Mouse (Mus musculus): Measurements from ENCODE around the gene Mars. TPM values are rescaled to one million over a fixed set of nuclear protein-coding genes. Genes with fewer than 3 reads are reported as not detected.

The Mars gene
- total and polyA plus RNA-seq, 3 experiments: 147 to 195 TPM; not detected in 1

- Histone ChIP-seq H3K79me2 (ENCODE audit: control insufficient read depth, insufficient read depth, low read length, poor library complexity) (no peaks in the 10 kb centered on the region; the same call in 1 of the 2 replicates), H3K9ac (ENCODE audit: control insufficient read depth, low read depth, low read length, poor library complexity, severe bottlenecking) (peak overlapping the region; percentile 57), H3K9me3 (replicated peaks; ENCODE audit: insufficient read depth, low read length) (no peaks in the 10 kb centered on the region), H3K27me3 (ENCODE audit: control insufficient read depth in 1 of 2, insufficient read depth in 2 of 2, low read length in 2 of 2) (no peaks in the 10 kb centered on the region), H3K27ac (ENCODE audit: control insufficient read depth, low read depth, low read length) (no peak overlapping the region), H3K4me3 (ENCODE audit: control insufficient read depth in 1 of 2, insufficient read depth in 1 of 2, low read depth in 2 of 2, low read length in 2 of 2) (peak overlapping the region; percentile 38 to 55; a peak in 3 of 4 replicates), H3K4me1 (ENCODE audit: control insufficient read depth in 1 of 2, insufficient read depth in 2 of 2, low read length in 2 of 2) (0 out of 4 replicates have a peak, but pooled peaks cover 0 to 3% of the 10 kb centered on the region in 2 experiments), H3K36me3 (ENCODE audit: control insufficient read depth in 1 of 2, insufficient read depth in 2 of 2, low read length in 2 of 2) (peaks cover 0 to 2% of the 10 kb centered on the region in 2 experiments; a peak in 1 of 4 replicates)
- no peak for DNase-seq (ENCODE audit: low read depth, low spot score)
- TF ChIP-seq TCF12 (IDR thresholded peaks at IDR 0.05; ENCODE audit: low read depth, low read length) (no peak), ZMIZ1 (IDR thresholded peaks at IDR 0.05; ENCODE audit: low read depth, low read length) (no peak), NELFE (IDR thresholded peaks at IDR 0.05; ENCODE audit: low read depth, low read length) (no peak), USF2 (IDR thresholded peaks at IDR 0.05; ENCODE audit: borderline replicate concordance in 1 of 2, insufficient read depth in 1 of 2, low read depth in 1 of 2, low read length in 2 of 2) (no peak), MAX (IDR thresholded peaks at IDR 0.05; ENCODE audit: low read length) (no peak), RCOR1 (IDR thresholded peaks at IDR 0.05; ENCODE audit: low read depth, low read length) (no peak), SIN3A (IDR thresholded peaks at IDR 0.05; ENCODE audit: low read length) (no peak)
These were observed 29.7 kb upstream of the Mars start for GRCm38 (mm10) chr10:127341360-127341690.

GRCm38 (mm10) chr10:127340577-127341359 lies 29.2 kb upstream of the Mars start:
- Histone ChIP-seq H3K27me3 (ENCODE audit: control insufficient read depth in 1 of 2, insufficient read depth in 2 of 2, low read length in 2 of 2) (no peaks in the 10 kb centered on the region), H3K36me3 (ENCODE audit: control insufficient read depth in 1 of 2, insufficient read depth in 2 of 2, low read length in 2 of 2) (peaks cover 0 to 2% of the 10 kb centered on the region in 2 experiments; a peak in 1 of 4 replicates), H3K4me1 (ENCODE audit: control insufficient read depth in 1 of 2, insufficient read depth in 2 of 2, low read length in 2 of 2) (0 out of 4 replicates have a peak, but pooled peaks cover 0 to 3% of the 10 kb centered on the region in 2 experiments), H3K79me2 (ENCODE audit: control insufficient read depth, insufficient read depth, low read length, poor library complexity) (no peaks in the 10 kb centered on the region; the same call in 1 of the 2 replicates), H3K4me3 (ENCODE audit: control insufficient read depth in 1 of 2, insufficient read depth in 1 of 2, low read depth in 2 of 2, low read length in 2 of 2) (peak overlapping the region; percentile 38 to 95), H3K9ac (ENCODE audit: control insufficient read depth, low read depth, low read length, poor library complexity, severe bottlenecking) (peak overlapping the region; percentile 50), H3K9me3 (replicated peaks; ENCODE audit: insufficient read depth, low read length) (no peaks in the 10 kb centered on the region), H3K27ac (ENCODE audit: control insufficient read depth, low read depth, low read length) (no peak overlapping the region)
- no peak for TF ChIP-seq POLR2AphosphoS5 (IDR thresholded peaks at IDR 0.05; ENCODE audit: borderline replicate concordance, low read depth, low read length)
- no peak for TF ChIP-seq POLR2AphosphoS2 (IDR thresholded peaks at IDR 0.05; ENCODE audit: low read length)
- no peak for TF ChIP-seq USF2 (IDR thresholded peaks at IDR 0.05; ENCODE audit: borderline replicate concordance in 1 of 2, insufficient read depth in 1 of 2, low read depth in 1 of 2, low read length in 2 of 2)
- TF ChIP-seq USF1 (IDR thresholded peaks at IDR 0.05; ENCODE audit: low read depth, low read length): no peak
- TF ChIP-seq MYC (IDR thresholded peaks at IDR 0.05; ENCODE audit: low read depth, low read length): no peak
- TF ChIP-seq ZMIZ1 (IDR thresholded peaks at IDR 0.05; ENCODE audit: low read depth, low read length): no peak
- TF ChIP-seq E2F4 (IDR thresholded peaks at IDR 0.05; ENCODE audit: borderline replicate concordance, low read depth, low read length): no peak
- TF ChIP-seq RAD21 (IDR thresholded peaks at IDR 0.05; ENCODE audit: low read depth, low read length): no peak
- no peak for TF ChIP-seq TAL1 (IDR thresholded peaks at IDR 0.05; ENCODE audit: low read length)
- TF ChIP-seq ZKSCAN1 (IDR thresholded peaks at IDR 0.05; ENCODE audit: low read depth, low read length): no peak
- DNase-seq (ENCODE audit: low read depth, low spot score): peak; percentile 50
